ENCODE assay signal across 20 mouse cellular contexts in genomic region chr9:77758481-77758880, GRCm38 (mm10). TPM values are rescaled to one million over a fixed set of nuclear protein-coding genes. Genes with fewer than 3 reads are reported as not detected.
DNase-seq lines count a peak whose midpoint lies in the region; ATAC-seq and TF ChIP-seq lines count a peak whose summit lies in the region.
"Had no signal": no experiment of that assay in that cellular context is flagged by ENCODE, and none has a peak within 500 bp of the region (broad histone marks: within the 10 kb centered on the region; RNA-seq: fewer than 3 reads in every experiment).

No protein-coding gene starts in this region.

- peaks cover 31% of the 10 kb centered on the region; the same call in 1 of the 2 replicates for H3K79me2 ChIP-seq in liver, adult 2 months (ENCODE audit: control insufficient read depth, insufficient read depth, low read length)

- WGBS in embryonic facial prominence, embryonic 13.5 days, result 35% methylated on average over 8 of the region's 8 CpGs
- 77% methylated on average over 8 of the region's 8 CpGs for WGBS in embryonic facial prominence, embryonic 10.5 days
- 60% methylated on average over 8 of the region's 8 CpGs for WGBS in liver, adult 2 months
- 83% methylated on average over 8 of the region's 8 CpGs for WGBS in liver, postnatal 0 days (ENCODE audit: insufficient replicate concordance)
- 88% methylated on average over 8 of the region's 8 CpGs for WGBS in liver, embryonic 15.5 days (ENCODE audit: insufficient replicate concordance)

- peaks cover 19% of the 10 kb centered on the region; the same call in 1 of the 2 replicates for H3K4me1 ChIP-seq in embryonic facial prominence, embryonic 13.5 days
- peaks cover 15% of the 10 kb centered on the region for H3K4me1 ChIP-seq in embryonic facial prominence, embryonic 10.5 days
- peaks cover 25% of the 10 kb centered on the region for H3K4me1 ChIP-seq in liver, adult 2 months (ENCODE audit: control insufficient read depth, insufficient read depth, low read length)
- peaks cover 13% of the 10 kb centered on the region for H3K4me1 ChIP-seq in liver, postnatal 0 days (ENCODE audit: insufficient read depth)
- peaks cover 4% of the 10 kb centered on the region for H3K4me1 ChIP-seq in ES-Bruce4 (ENCODE audit: control insufficient read depth, insufficient read depth, low read length)
- peaks cover 33% of the 10 kb centered on the region for H3K4me1 ChIP-seq in liver, embryonic 15.5 days (replicated peaks)

- no peak for TF ChIP-seq CTCF in liver, adult 2 months (IDR thresholded peaks at IDR 0.05; ENCODE audit: low read depth, low read length)
- no peak for TF ChIP-seq CTCF in liver, postnatal 0 days (IDR thresholded peaks at IDR 0.05; ENCODE audit: low read depth)
- TF ChIP-seq CTCF in ES-Bruce4 (IDR thresholded peaks at IDR 0.05; ENCODE audit: low read depth, low read length), result no peak

- H3K9me3 ChIP-seq in embryonic facial prominence, embryonic 13.5 days, result no peaks in the 10 kb centered on the region
- no peaks in the 10 kb centered on the region for H3K9me3 ChIP-seq in embryonic facial prominence, embryonic 10.5 days
- H3K9me3 ChIP-seq in liver, postnatal 0 days (ENCODE audit: low read length), result no peaks in the 10 kb centered on the region
- H3K9me3 ChIP-seq in ES-Bruce4 (replicated peaks; ENCODE audit: control insufficient read depth, insufficient read depth, low read length, poor library complexity, severe bottlenecking), result no peaks in the 10 kb centered on the region
- no peaks in the 10 kb centered on the region for H3K9me3 ChIP-seq in liver, embryonic 15.5 days (replicated peaks)
- H3K9me3 ChIP-seq: forebrain, embryonic 10.5 days; heart, embryonic 15.5 days; hindbrain, embryonic 13.5 days; intestine, embryonic 15.5 days had no signal

- TF ChIP-seq EP300 in liver, postnatal 0 days (IDR thresholded peaks at IDR 0.05; ENCODE audit: low read depth), result no peak
- TF ChIP-seq EP300 in ES-Bruce4 (IDR thresholded peaks at IDR 0.05; ENCODE audit: insufficient read depth, low read depth, low read length), result no peak

- DNase-seq in embryonic facial prominence, embryonic 10.5 days (ENCODE audit: low spot score), result no peak
- DNase-seq in liver, adult 2 months (ENCODE audit: extremely low read depth, low read depth, low spot score), result peak; percentile 35
- no peak for DNase-seq in liver, postnatal 0 days
- DNase-seq in cerebellum, postnatal 10 days, result no peak
- DNase-seq: adrenal gland, adult 2 months; adrenal gland, postnatal 25 days; B cell, adult 2 months; cerebellum, adult 18-20 months; cerebellum, adult 9-11 months; gastrocnemius, postnatal 36 days; heart, postnatal 14 days had no signal

- H3K27ac ChIP-seq in embryonic facial prominence, embryonic 13.5 days, result no peak overlapping the region
- H3K27ac ChIP-seq in embryonic facial prominence, embryonic 10.5 days (replicated peaks), result no peak overlapping the region
- H3K27ac ChIP-seq in liver, adult 2 months (replicated peaks; ENCODE audit: insufficient read depth, low read depth, low read length), result no peak overlapping the region
- H3K27ac ChIP-seq in liver, postnatal 0 days (ENCODE audit: low read depth), result no peak overlapping the region
- H3K27ac ChIP-seq in ES-Bruce4 (ENCODE audit: insufficient read depth, low read length), result peak overlapping the region; percentile 29
- peak overlapping the region; percentile 22; the same call in 1 of the 2 replicates for H3K27ac ChIP-seq in liver, embryonic 15.5 days (replicated peaks)
- H3K27ac ChIP-seq: forebrain, embryonic 10.5 days; heart, embryonic 15.5 days; hindbrain, embryonic 13.5 days; intestine, embryonic 15.5 days had no signal

- peaks cover 5% of the 10 kb centered on the region for H3K36me3 ChIP-seq in embryonic facial prominence, embryonic 13.5 days
- H3K36me3 ChIP-seq in embryonic facial prominence, embryonic 10.5 days (replicated peaks), result peaks cover 21% of the 10 kb centered on the region
- H3K36me3 ChIP-seq in liver, adult 2 months (ENCODE audit: control insufficient read depth, insufficient read depth, low read length), result peaks cover 16% of the 10 kb centered on the region
- peaks cover 30% of the 10 kb centered on the region for H3K36me3 ChIP-seq in liver, postnatal 0 days (replicated peaks; ENCODE audit: insufficient read depth, low read length)
- peaks cover 22% of the 10 kb centered on the region for H3K36me3 ChIP-seq in ES-Bruce4 (ENCODE audit: control insufficient read depth, insufficient read depth, low read length, poor library complexity, severe bottlenecking)
- peaks cover 47% of the 10 kb centered on the region for H3K36me3 ChIP-seq in liver, embryonic 15.5 days (replicated peaks)
- H3K36me3 ChIP-seq: heart, embryonic 15.5 days; intestine, embryonic 15.5 days had no signal

- no peaks in the 10 kb centered on the region for H3K27me3 ChIP-seq in embryonic facial prominence, embryonic 13.5 days
- no peaks in the 10 kb centered on the region for H3K27me3 ChIP-seq in embryonic facial prominence, embryonic 10.5 days (replicated peaks; ENCODE audit: low read depth, poor library complexity, severe bottlenecking)
- no peaks in the 10 kb centered on the region for H3K27me3 ChIP-seq in liver, adult 2 months (ENCODE audit: control insufficient read depth, insufficient read depth, low read length)
- no peaks in the 10 kb centered on the region for H3K27me3 ChIP-seq in liver, postnatal 0 days (ENCODE audit: insufficient read depth, low read length)
- H3K27me3 ChIP-seq in ES-Bruce4 (ENCODE audit: control insufficient read depth, insufficient read depth, low read length, poor library complexity, severe bottlenecking), result no peaks in the 10 kb centered on the region
- H3K27me3 ChIP-seq in liver, embryonic 15.5 days, result peaks cover under 1% of the 10 kb centered on the region; the same call in 1 of the 2 replicates
- H3K27me3 ChIP-seq: heart, embryonic 15.5 days; hindbrain, embryonic 13.5 days; intestine, embryonic 15.5 days had no signal

- no peak overlapping the region for H3K4me2 ChIP-seq in embryonic facial prominence, embryonic 13.5 days
- no peak overlapping the region for H3K4me2 ChIP-seq in liver, postnatal 0 days (ENCODE audit: low read depth, low read length)
- H3K4me2 ChIP-seq in liver, embryonic 15.5 days, result peak overlapping the region; percentile 79; the same call in 1 of the 2 replicates
- H3K4me2 ChIP-seq: heart, embryonic 11.5 days; heart, embryonic 15.5 days; hindbrain, embryonic 13.5 days; intestine, embryonic 15.5 days had no signal

- H3K4me3 ChIP-seq in embryonic facial prominence, embryonic 13.5 days, result no peak overlapping the region
- H3K4me3 ChIP-seq in embryonic facial prominence, embryonic 10.5 days, result no peak overlapping the region
- no peak overlapping the region for H3K4me3 ChIP-seq in liver, adult 2 months (ENCODE audit: insufficient read depth, low read depth, low read length)
- no peak overlapping the region for H3K4me3 ChIP-seq in liver, postnatal 0 days (ENCODE audit: low read depth, low read length)
- H3K4me3 ChIP-seq in ES-Bruce4 (ENCODE audit: low read depth, low read length), result no peak overlapping the region
- no peak overlapping the region for H3K4me3 ChIP-seq in liver, embryonic 15.5 days (replicated peaks)
- H3K4me3 ChIP-seq: forebrain, embryonic 10.5 days; heart, embryonic 15.5 days; hindbrain, embryonic 13.5 days; intestine, embryonic 15.5 days had no signal

- TF ChIP-seq POLR2A in liver, adult 2 months (IDR thresholded peaks at IDR 0.05; ENCODE audit: extremely low read depth, insufficient read depth, low read length), result no peak
- no peak for TF ChIP-seq POLR2A in ES-Bruce4 (IDR thresholded peaks at IDR 0.05; ENCODE audit: insufficient read depth, low read length)

- 0 out of 2 replicates have a peak overlapping the region, but pooled peaks have one; percentile 32 for H3K9ac ChIP-seq in embryonic facial prominence, embryonic 13.5 days
- 0 out of 2 replicates have a peak overlapping the region, but pooled peaks have one; percentile 18 for H3K9ac ChIP-seq in liver, adult 2 months (ENCODE audit: low read depth, low read length)
- no peak overlapping the region for H3K9ac ChIP-seq in liver, postnatal 0 days (replicated peaks)
- H3K9ac ChIP-seq in ES-Bruce4 (ENCODE audit: low read depth, poor library complexity, severe bottlenecking), result no peak overlapping the region
- no peak overlapping the region for H3K9ac ChIP-seq in liver, embryonic 15.5 days
- H3K9ac ChIP-seq: heart, embryonic 15.5 days; hindbrain, embryonic 13.5 days; intestine, embryonic 15.5 days had no signal

- ATAC-seq in embryonic facial prominence, embryonic 13.5 days (ENCODE audit: insufficient number of reproducible peaks, insufficient read depth, low FRiP score, low TSS enrichment, low read depth), result no peak
- ATAC-seq in liver, postnatal 0 days, result no peak
- no peak for ATAC-seq in liver, embryonic 15.5 days (ENCODE audit: insufficient read depth)
- ATAC-seq: forebrain, embryonic 14.5 days; intestine, embryonic 15.5 days had no signal

RNA-seq across cellular contexts. Expression of gene Gclc, which starts 4.1 kb away (rescaled TPM):
- 13.5 and 14.7 TPM in 2 replicates for polyA plus RNA-seq in embryonic facial prominence, embryonic 13.5 days (2015; fragmentation: Nextera tagmentation; extraction: Ambion mirVana)
- polyA plus RNA-seq in embryonic facial prominence, embryonic 10.5 days (2016; fragmentation: Nextera tagmentation; extraction: Ambion mirVana), result 14.5 and 17.5 TPM in 2 replicates
- total RNA-seq in liver, adult 2 months (2014; rRNA removed), result 122 and 173 TPM in 2 replicates
- polyA plus RNA-seq in liver, adult 2 months (2012; rRNA removed), result 125 and 136 TPM in 2 replicates
- 22.9 and 24.0 TPM in 2 replicates for polyA plus RNA-seq in liver, postnatal 0 days (2015; fragmentation: Nextera tagmentation; extraction: Ambion mirVana)
- polyA plus RNA-seq in ES-Bruce4 (2011; ENCODE audit: insufficient read depth, insufficient read length, low read depth, missing spikeins), result 50.5 and 53.1 TPM in 2 replicates
- polyA plus RNA-seq in liver, embryonic 15.5 days (2015; fragmentation: Nextera tagmentation; extraction: Ambion mirVana), result 24.9 and 28.6 TPM in 2 replicates

Comparison
In these comparisons a context has a peak if more than half of its experiments do, and no peak if none do; other contexts are left out.
1. H3K27ac ChIP-seq: peak in ES-Bruce4 (single experiment) and liver, embryonic 15.5 days (single experiment); none in embryonic facial prominence, embryonic 13.5 days (single experiment), embryonic facial prominence, embryonic 10.5 days (single experiment), liver, adult 2 months (single experiment) and liver, postnatal 0 days (single experiment).
2. H3K9ac ChIP-seq: peak in embryonic facial prominence, embryonic 13.5 days (single experiment) and liver, adult 2 months (single experiment); none in liver, postnatal 0 days (single experiment), ES-Bruce4 (single experiment) and liver, embryonic 15.5 days (single experiment).